Mouse (Mus musculus) cortical plate, adult 2 months (tissue): ENCODE results near the gene Uspl1.

Experiments used
- CTCF ChIP-seq: fragments of 200-500 bp; IDR thresholded peaks from 2 replicates; pipeline ENCODE4 v1.5.1; 2011; ENCODE audit warnings: mild to moderate bottlenecking, control low read depth, low read length; ENCODE audit not compliant: insufficient read depth; ENCODE audit errors: extremely low read depth
- POLR2A ChIP-seq: fragments of 200-500 bp; IDR thresholded peaks from 2 replicates; pipeline ENCODE4 v1.6.1; 2011; ENCODE audit warnings: mild to moderate bottlenecking, low read length, control low read depth; ENCODE audit not compliant: insufficient read depth; ENCODE audit errors: extremely low read depth

- TF ChIP-seq POLR2A (no peak), CTCF (no peak)
Measured at GRCm38 (mm10) chr5:149182186-149182870, 1.8 kb upstream of the Uspl1 start.
